In genomic region chr1:189916422-189917125, GRCm38 (mm10) we compare ENCODE assay signal across 14 mouse cellular contexts. TPM values are rescaled to one million over a fixed set of nuclear protein-coding genes. Genes with fewer than 3 reads are reported as not detected.
A peak's percentile ranks its signal among the peaks of the same experiment; 100 is the strongest.
DNase-seq lines count a peak whose midpoint lies in the region; TF ChIP-seq lines count a peak whose summit lies in the region.
"Had no signal": no experiment of that assay in that cellular context is flagged by ENCODE, and none has a peak within 500 bp of the region (broad histone marks: within the 10 kb centered on the region; RNA-seq: fewer than 3 reads in every experiment).

No protein-coding gene starts in this region.

- H3K27ac ChIP-seq in heart, adult 2 months: peak overlapping the region; percentile 47
- H3K27ac ChIP-seq in embryonic facial prominence, embryonic 10.5 days (replicated peaks): peak overlapping the region; percentile 74
- H3K27ac ChIP-seq in layer of hippocampus, adult 2 months: no peak overlapping the region

- H3K4me1 ChIP-seq in heart, adult 2 months (ENCODE audit: control insufficient read depth, insufficient read depth, low read length): peaks cover 5% of the 10 kb centered on the region
- peaks cover 65% of the 10 kb centered on the region for H3K4me1 ChIP-seq in embryonic facial prominence, embryonic 10.5 days

- H3K9ac ChIP-seq in heart, adult 2 months (ENCODE audit: low read depth, low read length): no peak overlapping the region; the same call in 1 of the 2 replicates

- no peaks in the 10 kb centered on the region for H3K9me3 ChIP-seq in embryonic facial prominence, embryonic 10.5 days
- H3K9me3 ChIP-seq: megakaryocyte, embryonic 14.5 days had no signal

- no peak overlapping the region for H3K4me3 ChIP-seq in heart, adult 2 months
- H3K4me3 ChIP-seq in embryonic facial prominence, embryonic 10.5 days: no peak overlapping the region
- no peak overlapping the region for H3K4me3 ChIP-seq in layer of hippocampus, adult 2 months
- H3K4me3 ChIP-seq: megakaryocyte, embryonic 14.5 days; myocyte had no signal

- peak in 1 of 2 experiments; percentile 38 for DNase-seq in heart, adult 2 months
- no peak for DNase-seq in heart, adult 8-10 months (ENCODE audit: low spot score)
- DNase-seq in thymus, postnatal 4 days: peak; percentile 40
- DNase-seq in thymus, postnatal 10 days (ENCODE audit: low spot score in 2 of 2): no peak
- DNase-seq in embryonic facial prominence, embryonic 10.5 days (ENCODE audit: low spot score): no peak
- DNase-seq in layer of hippocampus, adult 2 months (ENCODE audit: low spot score in 2 of 2): no peak
- no peak for DNase-seq in retina, embryonic 14.5 days (ENCODE audit: low spot score)
- DNase-seq: kidney, postnatal 10 days; layer of hippocampus, postnatal 36 days; liver; right cerebral cortex, postnatal 4 days had no signal

- H3K36me3 ChIP-seq in heart, adult 2 months (ENCODE audit: control insufficient read depth, insufficient read depth, low read length): no peaks in the 10 kb centered on the region
- peaks cover 13% of the 10 kb centered on the region for H3K36me3 ChIP-seq in embryonic facial prominence, embryonic 10.5 days (replicated peaks)
- H3K36me3 ChIP-seq: G1E had no signal

- H3K79me2 ChIP-seq in heart, adult 2 months (replicated peaks; ENCODE audit: control insufficient read depth, insufficient read depth, low read length): no peaks in the 10 kb centered on the region

- TF ChIP-seq CTCF in heart, adult 2 months (IDR thresholded peaks at IDR 0.05): no peak
- TF ChIP-seq CTCF in layer of hippocampus, adult 2 months (conservative IDR thresholded peaks at IDR 0.05): no peak

- H3K27me3 ChIP-seq in heart, adult 2 months (ENCODE audit: control insufficient read depth, insufficient read depth, low read length): no peaks in the 10 kb centered on the region
- H3K27me3 ChIP-seq in embryonic facial prominence, embryonic 10.5 days (replicated peaks; ENCODE audit: low read depth, poor library complexity, severe bottlenecking): peaks cover 14% of the 10 kb centered on the region; the same call in 1 of the 2 replicates
- H3K27me3 ChIP-seq: megakaryocyte, embryonic 14.5 days had no signal

- intact Hi-C loops in heart, adult 2 months (cut with DNase I): no loop called here

- 61% methylated on average over 10 of the region's 10 CpGs for WGBS in heart, adult 2 months
- 47% methylated on average over 10 of the region's 10 CpGs for WGBS in embryonic facial prominence, embryonic 10.5 days

- no peak for TF ChIP-seq EP300 in heart, adult 2 months (IDR thresholded peaks at IDR 0.05; ENCODE audit: insufficient read depth, low read depth, low read length)

- TF ChIP-seq POLR2A in heart, adult 2 months (IDR thresholded peaks at IDR 0.05; ENCODE audit: insufficient read depth, low read depth, low read length): no peak

RNA-seq across cellular contexts. Expression of gene Smyd2, which starts 5.6 kb away (rescaled TPM):
- 10 to 100 TPM; 81.5 to 99.2 TPM for total RNA-seq in heart, adult 2 months (2021)
- 117 and 142 TPM in 2 replicates for polyA plus RNA-seq in heart, adult 2 months (2012; rRNA removed)
- total RNA-seq in heart, adult 8-10 months (2022): 100 to 1,000 TPM in 2 of 4 experiments, 10 to 100 TPM in 2; 83.0 to 114 (median 106) TPM
- polyA plus RNA-seq in embryonic facial prominence, embryonic 10.5 days (2016; fragmentation: Nextera tagmentation; extraction: Ambion mirVana): 78.5 and 84.3 TPM in 2 replicates
- 10 to 100 TPM; 75.9 to 79.1 TPM for total RNA-seq in layer of hippocampus, adult 2 months (2021)
- total RNA-seq: G1E had no signal
- polyA plus RNA-seq: G1E had no signal
